Mouse (Mus musculus) hindbrain, embryonic 14.5 days (tissue): ENCODE results near the gene Upp2. TPM values are rescaled to one million over a fixed set of nuclear protein-coding genes. Genes with fewer than 3 reads are reported as not detected.
A peak's percentile ranks its signal among the peaks of the same experiment; 100 is the strongest.

Experiments used
- ATAC-seq: fragments of 200-750 bp; cut with Nextera tagmentation; 2 replicates; pipeline ENCODE4 v1.8.0; 2017; ENCODE audit warnings: moderate number of reproducible peaks, mild to moderate bottlenecking, moderate TSS enrichment, moderate library complexity; ENCODE audit not compliant: low FRiP score
- DNase-seq: peaks from one replicate; pipeline ENCODE4 v3.0.0-alpha.2; 2015; ENCODE audit warnings: low spot score
- H3K27ac ChIP-seq: fragments of 300-500 bp; sonication (generic); 2 replicates; pipeline ENCODE4 v1.5.1; 2014; ENCODE audit warnings: mild to moderate bottlenecking, moderate library complexity
- H3K27me3 ChIP-seq: fragments of 300-500 bp; sonication (generic); 2 replicates; pipeline ENCODE4 v1.6.1; 2014; ENCODE audit warnings: mild to moderate bottlenecking, low read length, mixed read lengths; ENCODE audit not compliant: control insufficient read depth, insufficient read depth
- H3K36me3 ChIP-seq: fragments of 300-500 bp; sonication (generic); replicated peaks from 2 replicates; pipeline ENCODE4 v1.6.1; 2014; ENCODE audit not compliant: control insufficient read depth, insufficient read depth
- H3K4me1 ChIP-seq: fragments of 300-500 bp; sonication (generic); replicated peaks from 2 replicates; pipeline ENCODE4 v1.6.1; 2014; ENCODE audit warnings: antibody characterized with exemption, low read length, mixed read lengths; ENCODE audit not compliant: control insufficient read depth, insufficient read depth
- H3K4me2 ChIP-seq: fragments of 300-500 bp; sonication (generic); replicated peaks from 2 replicates; pipeline ENCODE4 v1.6.1; 2014; ENCODE audit warnings: mild to moderate bottlenecking, moderate library complexity
- H3K4me3 ChIP-seq: fragments of 300-500 bp; sonication (generic); replicated peaks from 2 replicates; pipeline ENCODE4 v1.5.1; 2014; ENCODE audit warnings: mild to moderate bottlenecking, low read length
- H3K9ac ChIP-seq: fragments of 300-500 bp; sonication (generic); 2 replicates; pipeline ENCODE4 v1.6.1; 2014
- H3K9me3 ChIP-seq: fragments of 300-500 bp; sonication (generic); 2 replicates; pipeline ENCODE4 v1.6.1; 2016; ENCODE audit warnings: low read length; ENCODE audit not compliant: control insufficient read depth
- WGBS: fragments of 180-500 bp; shearing (Covaris S2); extraction: QIAGEN DNeasy Blood & Tissue Kit; methylation state at CpG from one replicate; pipeline ENCODE4 v1.1.7; 2014; 5-methylcytosine and 5-hydroxymethylcytosine counted together
- polyA plus RNA-seq: library from polyadenylated mRNA; unstranded; fragments of >200 nt; fragmentation: Nextera tagmentation; extraction: Ambion mirVana; gene quantifications from 2 replicates; pipeline ENCODE4 v1.2.1, GENCODE M21; 2014

The Upp2 gene
- polyA plus RNA-seq, 1 experiment from 2014 or later, result 16.1 TPM

DNA sequence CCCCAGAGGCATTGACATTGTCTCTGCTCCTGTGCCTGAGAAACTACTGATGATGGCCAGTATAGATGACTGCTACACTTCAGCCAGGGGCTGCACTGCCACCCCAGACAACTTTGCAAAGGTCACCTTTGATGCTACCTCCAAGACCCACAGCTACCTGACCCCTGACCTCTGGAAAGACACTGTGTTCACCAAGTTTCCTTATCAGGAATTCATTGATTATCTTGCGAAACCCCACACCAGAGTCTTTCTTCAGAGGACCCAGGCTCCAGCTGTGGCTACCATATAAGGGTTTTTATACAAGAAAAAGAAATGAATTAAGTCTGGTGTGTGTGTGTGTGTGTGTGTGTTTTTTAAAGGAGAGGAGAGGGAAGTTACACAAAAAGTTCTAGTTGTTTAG lies 174.1 kb downstream of the Upp2 start:
- H3K27ac ChIP-seq, result no peak overlapping the region
- no peak overlapping the region for H3K4me3 ChIP-seq
- H3K36me3 ChIP-seq, result no peaks in the 10 kb centered on the region
- DNase-seq (no peak), ATAC-seq (no peak)
- H3K9me3 ChIP-seq, result no peaks in the 10 kb centered on the region
- no peak overlapping the region for H3K9ac ChIP-seq
- no peaks in the 10 kb centered on the region for H3K27me3 ChIP-seq
- WGBS, result 93% methylated on average over 1 of the region's 1 CpGs
- no peaks in the 10 kb centered on the region for H3K4me1 ChIP-seq
- no peak overlapping the region for H3K4me2 ChIP-seq

DNA sequence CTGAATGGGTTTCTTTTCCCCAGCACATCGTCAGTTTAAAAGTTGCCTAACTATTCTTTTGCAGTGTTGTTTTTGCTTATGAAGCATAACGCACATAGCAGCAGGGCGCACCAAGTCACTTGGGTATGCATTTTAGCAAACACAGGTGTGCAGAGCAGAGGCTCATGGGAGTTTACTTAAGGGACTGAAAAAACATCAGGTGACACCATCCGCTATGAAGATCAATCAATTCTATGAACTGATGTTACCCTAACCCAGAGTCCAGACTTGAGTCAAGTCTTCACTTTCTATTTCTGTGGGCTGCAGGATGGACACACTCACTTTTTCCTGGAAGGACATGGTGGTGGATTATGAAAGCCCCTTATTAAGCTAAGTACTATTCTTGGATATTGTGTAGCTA lies 174.9 kb downstream of the Upp2 start:
- WGBS, result 93% methylated on average over 4 of the region's 4 CpGs
- H3K27me3 ChIP-seq, result no peaks in the 10 kb centered on the region
- no peak overlapping the region for H3K9ac ChIP-seq
- no peaks in the 10 kb centered on the region for H3K4me1 ChIP-seq
- DNase-seq, result no peak
- H3K9me3 ChIP-seq, result no peaks in the 10 kb centered on the region
- no peak overlapping the region for H3K27ac ChIP-seq
- H3K4me3 ChIP-seq, result no peak overlapping the region
- no peak overlapping the region for H3K4me2 ChIP-seq
- no peaks in the 10 kb centered on the region for H3K36me3 ChIP-seq
- ATAC-seq, result no peak

DNA sequence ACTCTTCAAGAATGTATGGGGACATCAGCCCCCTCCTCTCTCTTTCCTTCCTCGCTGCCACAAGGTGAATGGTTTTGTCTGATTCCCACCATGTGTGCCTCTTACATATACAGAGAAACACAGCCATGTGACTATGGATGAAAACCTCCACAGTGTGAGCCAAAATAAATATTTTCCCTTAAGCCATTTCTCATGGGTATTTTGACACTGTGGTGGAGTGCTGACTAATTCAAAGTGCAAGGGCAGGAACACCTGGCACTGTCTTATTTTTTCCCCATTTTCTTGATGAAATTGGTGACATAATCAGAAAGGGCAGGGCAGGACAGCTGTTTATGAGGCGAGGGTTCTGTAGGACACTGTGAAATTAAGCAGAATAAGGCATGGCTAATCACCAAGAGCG lies 176.3 kb downstream of the Upp2 start:
- H3K27me3 ChIP-seq, result no peaks in the 10 kb centered on the region
- no peaks in the 10 kb centered on the region for H3K36me3 ChIP-seq
- no peaks in the 10 kb centered on the region for H3K9me3 ChIP-seq
- no peak overlapping the region for H3K9ac ChIP-seq
- WGBS, result 79% methylated on average over 3 of the region's 3 CpGs
- ATAC-seq (no peak), DNase-seq (no peak)
- no peak overlapping the region for H3K27ac ChIP-seq
- H3K4me1 ChIP-seq, result no peaks in the 10 kb centered on the region
- no peak overlapping the region for H3K4me3 ChIP-seq
- H3K4me2 ChIP-seq, result no peak overlapping the region

DNA sequence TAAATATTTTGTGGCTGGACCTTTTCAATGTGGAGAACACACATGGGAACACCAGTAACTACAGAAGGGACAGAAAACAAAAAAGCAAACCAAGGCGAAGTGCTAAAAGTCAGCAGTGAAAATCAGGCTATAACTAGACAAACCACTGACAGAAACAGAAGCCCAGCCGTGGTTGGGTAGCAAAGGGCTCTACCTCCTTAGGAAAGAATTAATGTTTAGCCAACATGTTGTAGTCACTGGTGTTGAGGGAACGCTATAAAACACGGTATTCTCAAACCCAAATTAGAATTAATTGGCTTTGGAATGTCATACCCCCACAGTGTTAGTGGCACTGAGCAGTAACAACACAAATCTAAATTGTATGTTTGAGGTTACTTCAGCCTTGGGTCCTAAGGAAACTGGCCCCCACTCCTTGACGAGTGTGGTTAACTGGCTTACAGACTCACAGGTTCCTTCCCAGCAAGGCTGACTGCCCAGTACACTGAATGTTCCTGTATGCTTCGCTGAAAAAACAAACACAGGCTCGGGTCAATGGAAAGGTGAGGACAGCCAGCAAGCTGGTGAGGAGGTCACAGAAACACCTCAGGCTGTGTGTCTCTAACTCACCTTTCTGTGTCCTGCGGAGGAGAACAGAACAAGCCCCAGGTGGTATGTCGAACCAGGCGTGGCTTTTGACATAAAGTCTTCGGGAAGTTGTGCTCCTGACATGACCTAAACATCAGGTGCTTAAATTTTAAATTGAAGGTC lies 180.6 kb downstream of the Upp2 start:
- Histone ChIP-seq H3K4me1 (no peaks in the 10 kb centered on the region), H3K4me2 (no peak overlapping the region), H3K36me3 (no peaks in the 10 kb centered on the region), H3K27ac (no peak overlapping the region), H3K9ac (no peak overlapping the region), H3K4me3 (no peak overlapping the region), H3K27me3 (no peaks in the 10 kb centered on the region), H3K9me3 (no peaks in the 10 kb centered on the region)
- ATAC-seq (no peak), DNase-seq (no peak)
- 83% methylated on average over 11 of the region's 11 CpGs for WGBS

DNA sequence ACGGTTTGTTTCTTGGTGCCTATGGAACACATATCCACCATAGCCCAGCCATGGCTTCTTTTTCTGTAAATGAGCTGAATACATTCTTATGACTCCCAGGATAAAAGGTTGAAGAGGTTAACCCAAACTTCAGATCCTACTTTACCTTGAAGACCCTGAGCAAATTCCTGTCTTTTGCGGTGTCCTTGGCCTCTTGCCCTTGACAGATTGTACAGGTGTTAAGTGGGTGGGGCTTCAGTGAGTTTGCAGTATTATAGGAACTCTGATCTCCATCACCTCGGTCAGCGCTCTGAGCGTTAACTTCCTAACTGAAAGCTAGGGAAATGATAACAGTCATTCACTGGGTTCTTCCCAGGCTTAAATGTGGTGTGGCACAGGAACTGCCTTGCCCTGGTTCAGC lies 181.2 kb downstream of the Upp2 start:
- Histone ChIP-seq H3K9ac (no peak overlapping the region), H3K36me3 (no peaks in the 10 kb centered on the region), H3K4me2 (no peak overlapping the region), H3K4me3 (no peak overlapping the region), H3K9me3 (no peaks in the 10 kb centered on the region), H3K27ac (no peak overlapping the region), H3K27me3 (no peaks in the 10 kb centered on the region), H3K4me1 (no peaks in the 10 kb centered on the region)
- WGBS, result 91% methylated on average over 5 of the region's 5 CpGs
- DNase-seq (no peak), ATAC-seq (no peak)

DNA sequence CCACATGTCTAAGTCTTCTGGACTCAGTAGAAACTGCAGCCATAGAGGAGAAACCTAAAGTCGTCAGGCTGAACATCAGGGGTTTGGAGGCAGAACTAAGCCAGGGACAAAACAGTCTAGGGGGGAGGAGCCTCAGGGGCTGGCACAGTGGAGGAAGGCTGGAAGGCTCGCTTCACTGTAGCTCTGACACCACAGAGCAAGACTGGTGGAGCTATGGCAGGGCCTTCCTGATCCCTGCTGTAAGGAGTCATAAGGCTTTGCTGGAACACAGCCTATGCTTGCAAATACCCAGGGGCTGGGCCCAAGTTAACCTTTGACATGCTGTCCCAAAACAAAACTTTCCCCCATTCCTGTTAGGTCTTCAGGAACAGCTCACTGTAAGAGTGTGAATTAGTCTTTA lies 185.8 kb downstream of the Upp2 start:
- Histone ChIP-seq H3K4me2 (no peak overlapping the region), H3K36me3 (no peaks in the 10 kb centered on the region), H3K9me3 (no peaks in the 10 kb centered on the region), H3K27me3 (no peaks in the 10 kb centered on the region), H3K27ac (no peak overlapping the region), H3K4me1 (no peaks in the 10 kb centered on the region), H3K4me3 (no peak overlapping the region), H3K9ac (no peak overlapping the region)
- WGBS, result 18% methylated on average over 2 of the region's 2 CpGs
- DNase-seq (no peak), ATAC-seq (peak; percentile 51; the same call in 1 of the 2 replicates)

DNA sequence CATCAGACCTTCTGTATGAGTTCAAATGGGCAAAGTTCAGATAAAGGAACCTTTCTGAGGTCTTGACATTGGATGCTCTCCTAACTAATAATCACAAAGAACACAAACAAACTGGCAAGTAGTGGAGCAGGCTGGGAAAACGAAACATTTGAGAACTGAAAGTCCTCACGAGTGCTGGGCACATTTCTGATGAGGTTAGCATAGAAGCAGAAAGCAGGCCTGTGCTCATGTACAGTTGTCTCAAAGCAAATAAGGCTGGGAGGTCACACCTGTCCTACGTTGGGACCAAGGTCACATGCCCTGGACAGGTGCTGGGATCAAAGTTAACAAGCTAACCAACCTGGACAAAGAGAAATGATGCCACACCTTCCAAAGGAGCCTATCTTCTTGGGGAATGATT lies 187.6 kb downstream of the Upp2 start:
- no peaks in the 10 kb centered on the region for H3K4me1 ChIP-seq
- WGBS, result 83% methylated on average over 3 of the region's 3 CpGs
- no peaks in the 10 kb centered on the region for H3K36me3 ChIP-seq
- H3K4me3 ChIP-seq, result no peak overlapping the region
- DNase-seq (no peak), ATAC-seq (no peak)
- H3K27ac ChIP-seq, result no peak overlapping the region
- H3K27me3 ChIP-seq, result no peaks in the 10 kb centered on the region
- H3K9ac ChIP-seq, result no peak overlapping the region
- H3K9me3 ChIP-seq, result no peaks in the 10 kb centered on the region
- H3K4me2 ChIP-seq, result no peak overlapping the region

DNA sequence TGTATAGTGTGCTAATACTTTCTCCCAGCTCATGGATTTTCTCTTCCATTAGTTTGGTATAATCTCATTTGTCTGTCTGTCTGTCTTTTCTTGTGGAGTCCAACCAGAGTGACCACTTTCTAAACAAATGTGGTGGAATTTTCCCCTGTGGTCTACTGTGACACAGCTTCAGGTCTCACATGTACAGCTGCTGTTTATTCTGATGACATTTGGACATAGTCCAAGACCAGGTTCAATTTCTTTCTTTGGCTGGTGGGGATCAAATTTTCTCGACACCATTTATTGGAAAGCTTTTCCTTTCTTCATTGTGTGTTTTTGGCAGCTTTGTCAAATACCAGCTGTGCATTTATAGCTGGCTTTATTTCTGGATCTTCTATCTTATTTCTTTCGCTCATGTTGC lies 191.0 kb downstream of the Upp2 start:
- H3K27ac ChIP-seq, result no peak overlapping the region
- no peaks in the 10 kb centered on the region for H3K4me1 ChIP-seq
- 71% methylated on average over 2 of the region's 2 CpGs for WGBS
- no peaks in the 10 kb centered on the region for H3K9me3 ChIP-seq
- no peaks in the 10 kb centered on the region for H3K36me3 ChIP-seq
- DNase-seq (no peak), ATAC-seq (no peak)
- no peak overlapping the region for H3K4me3 ChIP-seq
- H3K9ac ChIP-seq, result no peak overlapping the region
- H3K4me2 ChIP-seq, result no peak overlapping the region
- H3K27me3 ChIP-seq, result no peaks in the 10 kb centered on the region

DNA sequence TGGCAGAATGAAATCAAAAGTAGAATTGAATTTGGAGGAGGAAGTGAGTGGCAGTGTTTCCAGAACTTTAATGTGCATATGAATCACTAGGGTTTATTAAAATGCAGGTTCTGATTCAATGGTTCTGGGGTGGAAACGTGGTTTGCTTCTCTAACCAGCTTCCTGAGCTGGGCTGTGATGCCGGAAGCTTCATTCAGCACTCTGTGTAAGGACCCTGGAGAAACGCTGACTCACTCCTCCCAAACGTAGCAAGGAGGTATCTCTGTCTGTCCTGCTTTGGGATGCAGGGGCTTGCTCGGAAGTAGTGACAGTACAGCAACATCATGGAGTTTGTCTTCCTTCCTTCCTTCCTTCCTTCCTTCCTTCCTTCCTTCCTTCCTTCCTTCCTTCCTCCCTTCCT lies 192.6 kb downstream of the Upp2 start:
- DNase-seq, result no peak
- no peaks in the 10 kb centered on the region for H3K27me3 ChIP-seq
- H3K4me2 ChIP-seq, result no peak overlapping the region
- no peaks in the 10 kb centered on the region for H3K9me3 ChIP-seq
- no peaks in the 10 kb centered on the region for H3K36me3 ChIP-seq
- H3K9ac ChIP-seq, result no peak overlapping the region
- H3K4me1 ChIP-seq, result no peaks in the 10 kb centered on the region
- ATAC-seq, result no peak
- no peak overlapping the region for H3K4me3 ChIP-seq
- no peak overlapping the region for H3K27ac ChIP-seq
- WGBS, result 76% methylated on average over 5 of the region's 5 CpGs

GRCm38 (mm10) chr2:58765141-58765540 lies 198.0 kb downstream of the Upp2 start:
- H3K9ac ChIP-seq, result no peak overlapping the region
- H3K4me1 ChIP-seq, result no peaks in the 10 kb centered on the region
- H3K27me3 ChIP-seq, result no peaks in the 10 kb centered on the region
- no peak for ATAC-seq
- H3K9me3 ChIP-seq, result no peaks in the 10 kb centered on the region
- H3K4me3 ChIP-seq, result no peak overlapping the region
- H3K4me2 ChIP-seq, result no peak overlapping the region
- WGBS, result 89% methylated on average over 8 of the region's 8 CpGs
- DNase-seq, result no peak
- H3K27ac ChIP-seq, result no peak overlapping the region
- H3K36me3 ChIP-seq, result no peaks in the 10 kb centered on the region
